Mouse (Mus musculus) hindbrain, postnatal 0 days (tissue): ENCODE measurements around the gene Tbc1d5. TPM values are rescaled to one million over a fixed set of nuclear protein-coding genes. Genes with fewer than 3 reads are reported as not detected.

Source experiments
- ATAC-seq: fragments of 200-750 bp; cut with Nextera tagmentation; 2 replicates; pipeline ENCODE4 v1.8.0; 2017; ENCODE audit warnings: mild to moderate bottlenecking, moderate TSS enrichment, moderate library complexity
- DNase-seq: peaks from one replicate; pipeline ENCODE4 v3.0.0-alpha.2; 2015; ENCODE audit warnings: low spot score
- H3K27ac ChIP-seq: fragments of 300-500 bp; sonication (generic); 2 replicates; pipeline ENCODE4 v1.5.1; 2014; ENCODE audit warnings: mild to moderate bottlenecking
- H3K27me3 ChIP-seq: fragments of 300-500 bp; sonication (generic); 2 replicates; pipeline ENCODE4 v1.6.1; 2014; ENCODE audit warnings: low read length, mixed read lengths; ENCODE audit not compliant: insufficient read depth
- H3K36me3 ChIP-seq: fragments of 300-500 bp; sonication (generic); 2 replicates; pipeline ENCODE4 v1.6.1; 2014; ENCODE audit warnings: low read length, mixed read lengths; ENCODE audit not compliant: insufficient read depth
- H3K4me1 ChIP-seq: fragments of 300-500 bp; sonication (generic); 2 replicates; pipeline ENCODE4 v1.6.1; 2014; ENCODE audit warnings: antibody characterized with exemption, low read length, mixed read lengths; ENCODE audit not compliant: insufficient read depth
- H3K4me2 ChIP-seq: fragments of 300-500 bp; sonication (generic); 2 replicates; pipeline ENCODE4 v1.6.1; 2014; ENCODE audit warnings: low read depth, mild to moderate bottlenecking, low read length, moderate library complexity, mixed read lengths
- H3K4me3 ChIP-seq: fragments of 300-500 bp; sonication (generic); 2 replicates; pipeline ENCODE4 v1.5.1; 2014; ENCODE audit warnings: low read length
- H3K9ac ChIP-seq: fragments of 300-500 bp; sonication (generic); replicated peaks from 2 replicates; pipeline ENCODE4 v1.6.1; 2014; ENCODE audit warnings: mild to moderate bottlenecking, low read length, moderate library complexity, mixed read lengths
- H3K9me3 ChIP-seq: fragments of 300-500 bp; sonication (generic); 2 replicates; pipeline ENCODE4 v1.6.1; 2016; ENCODE audit warnings: low read length, mixed read lengths
- CTCF ChIP-seq: IDR thresholded peaks from 2 replicates; pipeline ENCODE4 v1.5.1; 2016; ENCODE audit warnings: antibody characterized with exemption, control low read depth, low read depth
- WGBS: fragments of 180-500 bp; shearing (Covaris S2); extraction: QIAGEN DNeasy Blood & Tissue Kit; methylation state at CpG from one replicate; pipeline ENCODE4 v1.1.7; 2014; 5-methylcytosine and 5-hydroxymethylcytosine counted together
- polyA plus RNA-seq: library from polyadenylated mRNA; unstranded; fragments of >200 nt; fragmentation: Nextera tagmentation; extraction: Ambion mirVana; gene quantifications from 2 replicates; pipeline ENCODE4 v1.2.1, GENCODE M21; 2015
- total RNA-seq: library from RNA; depleted of rRNA; stranded (reverse); fragments of >200 nt; gene quantifications from 2 replicates; pipeline ENCODE4 v1.2.3, GENCODE M21; 2014

Tbc1d5 gene
- total and polyA plus RNA-seq, 2 experiments from 2014 or later, result 6.3 to 16.4 TPM

DNA sequence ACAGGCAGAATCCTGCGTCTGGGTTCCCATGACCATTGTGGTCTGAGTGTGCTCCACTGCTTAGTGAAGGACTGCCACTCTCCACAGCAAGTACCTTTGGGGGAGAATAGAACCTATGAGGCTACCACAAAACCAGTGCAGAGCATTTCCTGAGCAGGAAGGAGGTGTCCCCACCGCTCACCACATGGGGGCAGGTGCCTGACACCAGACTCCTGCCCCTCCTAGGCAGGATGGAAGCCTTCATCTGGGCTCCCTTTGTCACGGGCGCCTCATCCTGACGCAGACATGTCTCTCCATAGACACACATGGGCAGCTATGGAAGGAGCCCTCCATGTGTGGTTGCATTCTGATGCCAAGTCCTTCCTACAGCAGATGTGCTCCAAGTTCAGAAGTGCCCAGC, 447.3 kb downstream of the Tbc1d5 start:
- TF ChIP-seq CTCF, result no peak
- Histone ChIP-seq H3K4me3 (no peak overlapping the region), H3K9ac (no peak overlapping the region), H3K4me1 (peaks cover 15% of the 10 kb centered on the region; the same call in 1 of the 2 replicates), H3K36me3 (no peaks in the 10 kb centered on the region), H3K27me3 (no peaks in the 10 kb centered on the region), H3K4me2 (no peak overlapping the region), H3K27ac (no peak overlapping the region), H3K9me3 (no peaks in the 10 kb centered on the region)
- 90% methylated on average over 5 of the region's 5 CpGs for WGBS
- ATAC-seq (no peak), DNase-seq (no peak)

DNA sequence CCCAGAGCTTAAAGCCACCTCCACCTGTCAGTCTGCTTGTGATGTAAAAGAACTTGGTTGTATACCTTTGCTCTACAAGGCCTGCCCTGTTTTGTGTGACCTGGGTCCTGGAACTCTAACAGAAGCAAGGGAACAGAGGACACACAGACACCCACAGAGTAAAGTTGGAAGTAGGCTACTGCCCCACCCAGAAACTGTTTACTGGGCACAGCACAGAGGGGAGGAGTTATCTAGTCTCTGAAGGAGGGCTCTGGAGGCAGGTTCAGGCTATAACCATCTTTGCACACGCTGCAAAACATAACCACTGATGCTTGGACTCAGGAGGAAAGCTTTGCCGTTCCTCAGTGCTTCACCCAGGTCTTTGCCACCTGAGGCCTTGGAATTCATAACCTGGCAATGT, 448.3 kb downstream of the Tbc1d5 start:
- peaks cover 8% of the 10 kb centered on the region; the same call in 1 of the 2 replicates for H3K4me1 ChIP-seq
- ATAC-seq (no peak), DNase-seq (no peak)
- no peak for TF ChIP-seq CTCF
- no peaks in the 10 kb centered on the region for H3K36me3 ChIP-seq
- no peak overlapping the region for H3K4me2 ChIP-seq
- H3K9ac ChIP-seq, result no peak overlapping the region
- no peak overlapping the region for H3K27ac ChIP-seq
- WGBS, result 87% methylated on average over 2 of the region's 2 CpGs
- H3K9me3 ChIP-seq, result no peaks in the 10 kb centered on the region
- no peak overlapping the region for H3K4me3 ChIP-seq
- no peaks in the 10 kb centered on the region for H3K27me3 ChIP-seq

DNA sequence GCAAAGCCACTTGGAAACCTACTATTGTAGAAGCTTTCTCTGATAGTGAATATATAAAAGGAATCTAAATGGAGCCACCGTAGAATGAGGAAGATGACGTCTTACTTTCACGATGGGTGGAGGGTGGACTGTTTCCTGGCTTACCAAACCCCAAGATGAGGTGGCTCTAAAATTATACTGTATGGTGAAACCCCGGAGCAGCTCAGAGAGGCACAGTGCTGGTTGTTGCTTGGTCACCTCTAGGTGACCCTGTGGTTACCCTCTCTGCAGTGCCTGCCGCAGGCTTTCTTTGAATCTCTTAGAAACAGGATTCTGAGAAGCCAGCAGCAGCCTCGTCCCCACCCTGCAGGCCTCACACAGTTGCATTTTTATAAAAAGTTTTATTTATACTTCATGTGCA, 449.6 kb downstream of the Tbc1d5 start:
- H3K27ac ChIP-seq, result no peak overlapping the region
- H3K36me3 ChIP-seq, result no peaks in the 10 kb centered on the region
- 87% methylated on average over 6 of the region's 6 CpGs for WGBS
- no peaks in the 10 kb centered on the region for H3K27me3 ChIP-seq
- no peaks in the 10 kb centered on the region for H3K9me3 ChIP-seq
- no peak for TF ChIP-seq CTCF
- ATAC-seq, result no peak
- H3K4me2 ChIP-seq, result no peak overlapping the region
- H3K4me1 ChIP-seq, result no peaks in the 10 kb centered on the region
- no peak overlapping the region for H3K9ac ChIP-seq
- H3K4me3 ChIP-seq, result no peak overlapping the region
- no peak for DNase-seq

DNA sequence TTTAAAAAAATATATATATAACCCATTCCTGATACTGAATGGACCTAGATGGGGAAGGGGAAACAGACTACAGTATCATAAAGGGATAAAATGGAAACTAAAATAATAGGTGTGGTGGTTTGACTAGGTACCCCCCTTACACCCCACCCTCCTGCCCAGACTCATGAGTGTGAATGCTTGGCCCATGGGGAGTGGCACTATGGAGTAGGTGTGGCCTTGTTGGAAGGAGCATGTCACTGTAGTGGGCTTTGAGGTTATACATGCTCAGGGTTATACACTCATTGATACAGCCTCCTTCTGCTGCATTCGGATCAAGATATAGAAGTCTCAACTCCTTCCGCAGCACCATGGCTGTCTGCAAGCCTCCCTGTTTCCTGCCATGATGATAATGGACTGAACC, 450.1 kb downstream of the Tbc1d5 start:
- Histone ChIP-seq H3K27ac (no peak overlapping the region), H3K4me3 (no peak overlapping the region), H3K4me2 (no peak overlapping the region), H3K27me3 (no peaks in the 10 kb centered on the region), H3K9me3 (no peaks in the 10 kb centered on the region), H3K9ac (no peak overlapping the region), H3K36me3 (no peaks in the 10 kb centered on the region), H3K4me1 (no peaks in the 10 kb centered on the region)
- TF ChIP-seq CTCF, result no peak
- 100% methylated on average over 2 of the region's 2 CpGs for WGBS
- ATAC-seq (no peak), DNase-seq (no peak)

DNA sequence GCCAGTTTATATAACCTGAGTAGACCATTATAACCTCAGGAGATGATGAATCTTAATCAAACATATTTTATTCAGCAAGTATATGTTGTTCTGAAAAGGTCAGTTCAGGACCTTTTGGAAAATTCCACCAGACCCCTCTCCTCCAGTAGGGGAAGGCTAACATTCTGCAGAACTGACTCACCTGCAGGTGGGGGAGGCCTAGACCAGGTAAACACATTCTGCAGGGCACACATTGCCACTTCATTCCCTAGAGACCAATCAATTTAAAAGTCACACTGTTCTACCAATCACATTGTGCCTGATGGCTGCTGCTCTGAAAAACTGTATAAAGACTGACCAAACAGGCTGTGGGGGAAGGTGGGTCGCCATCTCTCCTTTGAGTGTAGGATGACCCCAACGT, 452.9 kb downstream of the Tbc1d5 start:
- no peak overlapping the region for H3K27ac ChIP-seq
- 80% methylated on average over 2 of the region's 2 CpGs for WGBS

DNA sequence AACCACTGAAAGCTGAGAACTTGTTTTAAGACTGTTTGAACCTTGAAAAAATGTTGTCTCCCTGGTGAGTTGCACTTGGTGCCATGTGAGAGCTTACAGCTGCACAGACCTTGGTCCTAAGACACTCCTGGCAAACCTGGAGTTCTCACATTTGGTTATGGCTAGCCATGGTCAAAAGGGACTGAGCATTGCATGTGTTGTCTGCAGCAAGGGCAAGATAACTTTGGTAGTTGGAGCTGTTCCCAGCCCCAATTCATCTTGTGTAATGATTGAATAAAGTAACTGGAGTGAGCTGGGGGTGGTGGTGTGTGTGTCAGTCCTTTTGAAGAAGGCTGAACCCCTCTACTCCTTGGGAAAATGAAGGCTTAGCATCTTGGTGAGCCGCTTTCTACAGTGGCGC, 454.8 kb downstream of the Tbc1d5 start:
- no peak for TF ChIP-seq CTCF
- no peak for ATAC-seq
- no peak overlapping the region for H3K4me3 ChIP-seq
- no peak overlapping the region for H3K4me2 ChIP-seq
- H3K9ac ChIP-seq, result no peak overlapping the region
- H3K27me3 ChIP-seq, result no peaks in the 10 kb centered on the region
- H3K27ac ChIP-seq, result no peak overlapping the region
- no peaks in the 10 kb centered on the region for H3K36me3 ChIP-seq
- DNase-seq, result no peak
- no peaks in the 10 kb centered on the region for H3K9me3 ChIP-seq
- no peaks in the 10 kb centered on the region for H3K4me1 ChIP-seq
- WGBS, result 53% methylated on average over 2 of the region's 2 CpGs

More for the DNA sequence above, 452.9 kb downstream of the Tbc1d5 start:
- H3K9ac ChIP-seq, result no peak overlapping the region
- H3K36me3 ChIP-seq, result no peaks in the 10 kb centered on the region
- H3K4me1 ChIP-seq, result no peaks in the 10 kb centered on the region
- no peaks in the 10 kb centered on the region for H3K9me3 ChIP-seq
- TF ChIP-seq CTCF, result no peak
- no peak overlapping the region for H3K4me3 ChIP-seq
- no peak overlapping the region for H3K4me2 ChIP-seq
- H3K27me3 ChIP-seq, result no peaks in the 10 kb centered on the region
- ATAC-seq (no peak), DNase-seq (no peak)

DNA sequence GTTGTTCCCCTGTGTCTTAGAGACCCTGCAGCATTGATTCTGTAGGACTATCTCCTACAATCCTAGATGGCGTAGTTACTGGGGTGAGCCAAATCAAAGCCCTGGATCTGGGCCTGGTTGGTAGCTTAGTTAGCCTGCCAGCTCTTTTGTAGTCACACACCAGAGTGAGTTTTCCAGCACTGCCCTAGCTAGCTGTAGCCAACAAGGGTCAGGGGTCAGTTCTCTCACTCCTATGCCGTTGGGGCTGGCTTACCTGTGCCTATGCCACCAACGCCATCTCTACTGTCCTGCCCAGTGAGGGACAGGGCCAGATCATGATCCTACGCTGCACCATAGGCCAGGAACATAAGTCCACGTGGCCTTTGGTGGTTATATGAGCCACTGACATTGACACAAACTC, 461.6 kb downstream of the Tbc1d5 start:
- WGBS, result 78% methylated on average over 5 of the region's 5 CpGs
- Histone ChIP-seq H3K27ac (no peak overlapping the region), H3K9me3 (0 out of 2 replicates have a peak, but pooled peaks cover 2% of the 10 kb centered on the region), H3K4me2 (no peak overlapping the region), H3K9ac (no peak overlapping the region), H3K27me3 (no peaks in the 10 kb centered on the region), H3K4me3 (no peak overlapping the region), H3K36me3 (no peaks in the 10 kb centered on the region), H3K4me1 (no peaks in the 10 kb centered on the region)
- no peak for DNase-seq
- TF ChIP-seq CTCF, result no peak
- ATAC-seq, result no peak
